Mouse (Mus musculus) monocyte, adult 5-6 weeks (primary cell): ENCODE measurements around the gene Slc35b2. TPM values are rescaled to one million over a fixed set of nuclear protein-coding genes. Genes with fewer than 3 reads are reported as not detected.

Experiments used
- ATAC-seq: fragments of 153-309, 156-312 bp; replicated peaks from 2 replicates; pipeline ENCODE4 v1.8.0; 2017; ENCODE audit warnings: mild to moderate bottlenecking; ENCODE audit not compliant: low TSS enrichment, insufficient number of reproducible peaks, severe bottlenecking, poor library complexity, low FRiP score
- total RNA-seq: library from RNA; stranded (forward); fragments of 200-1000, 200-491, 200-594 nt; gene quantifications from 3 replicates; pipeline ENCODE4 v1.2.3, GENCODE M21; 2017

Slc35b2 gene
- total RNA-seq, 1 experiment from 2014 or later, result 47.1 TPM

GRCm38 (mm10) chr17:45557998-45558862 is 5.4 kb upstream of the Slc35b2 start:
- ATAC-seq, result no peak

DNA sequence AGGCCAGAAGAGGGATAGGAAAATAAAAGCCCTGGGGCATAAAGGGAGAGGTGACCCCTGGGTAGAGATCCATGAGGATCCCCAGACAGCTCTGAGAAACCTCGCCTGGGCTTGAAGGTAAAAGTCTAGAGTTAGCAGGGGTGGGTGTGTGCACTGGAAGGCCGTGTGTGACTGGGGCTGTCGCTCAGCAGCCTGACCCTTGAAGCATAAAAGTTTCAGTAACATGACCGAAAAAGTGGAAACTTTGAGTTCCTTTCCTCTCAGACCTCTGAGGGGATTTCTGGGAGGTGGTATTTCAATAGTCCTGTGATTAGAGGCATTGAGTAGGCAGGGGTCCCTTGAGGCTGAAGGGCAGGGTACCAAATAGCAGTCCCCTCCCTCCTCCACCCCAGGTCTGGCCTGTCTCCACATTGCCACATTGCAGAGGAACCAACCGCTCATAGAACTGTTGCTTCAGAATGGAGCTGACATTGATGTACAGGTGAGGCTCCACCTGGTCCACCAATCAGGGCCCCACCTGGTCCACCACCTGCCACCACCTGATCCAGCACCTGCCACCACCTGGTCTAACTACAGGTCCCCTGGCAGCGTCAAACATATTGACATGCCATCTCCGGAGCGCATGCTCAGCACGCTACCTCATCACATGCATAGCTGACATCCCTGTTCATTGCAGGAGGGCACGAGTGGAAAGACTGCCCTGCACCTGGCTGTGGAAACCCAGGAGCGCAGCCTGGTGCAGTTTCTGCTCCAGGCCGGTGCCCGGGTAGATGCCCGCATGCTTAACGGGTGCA is 3.7 kb upstream of the Slc35b2 start:
- no peak for ATAC-seq

- ATAC-seq, result peak; percentile 28; the same call in 1 of the 2 replicates
Measured at GRCm38 (mm10) chr17:45563216-45563615, 458 bp upstream of the Slc35b2 start.

- no peak for ATAC-seq
Measured at GRCm38 (mm10) chr17:45564531-45565084, 934 bp downstream of the Slc35b2 start.

DNA sequence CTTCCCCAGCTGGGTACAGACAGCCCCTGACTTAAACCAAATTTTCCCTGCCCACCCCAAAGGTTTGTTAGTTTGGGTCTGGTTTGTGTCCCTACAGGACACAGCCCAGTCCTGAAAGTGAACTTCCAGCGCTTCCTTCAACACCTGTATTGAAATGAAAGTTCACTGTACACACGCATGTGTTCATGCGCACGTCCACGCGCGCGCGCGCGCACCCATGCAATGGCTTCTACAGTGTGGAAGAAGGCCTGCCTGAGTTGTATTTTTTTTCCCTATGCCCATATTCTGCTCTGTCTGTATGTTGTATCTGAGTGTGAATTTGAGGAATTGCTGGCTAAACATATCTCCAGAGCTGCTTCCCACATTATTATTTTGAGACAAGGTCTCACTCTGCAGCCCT is 1.4 kb downstream of the Slc35b2 start:
- ATAC-seq, result no peak

GRCm38 (mm10) chr17:45566031-45566359 is 2.3 kb downstream of the Slc35b2 start:
- no peak for ATAC-seq

DNA sequence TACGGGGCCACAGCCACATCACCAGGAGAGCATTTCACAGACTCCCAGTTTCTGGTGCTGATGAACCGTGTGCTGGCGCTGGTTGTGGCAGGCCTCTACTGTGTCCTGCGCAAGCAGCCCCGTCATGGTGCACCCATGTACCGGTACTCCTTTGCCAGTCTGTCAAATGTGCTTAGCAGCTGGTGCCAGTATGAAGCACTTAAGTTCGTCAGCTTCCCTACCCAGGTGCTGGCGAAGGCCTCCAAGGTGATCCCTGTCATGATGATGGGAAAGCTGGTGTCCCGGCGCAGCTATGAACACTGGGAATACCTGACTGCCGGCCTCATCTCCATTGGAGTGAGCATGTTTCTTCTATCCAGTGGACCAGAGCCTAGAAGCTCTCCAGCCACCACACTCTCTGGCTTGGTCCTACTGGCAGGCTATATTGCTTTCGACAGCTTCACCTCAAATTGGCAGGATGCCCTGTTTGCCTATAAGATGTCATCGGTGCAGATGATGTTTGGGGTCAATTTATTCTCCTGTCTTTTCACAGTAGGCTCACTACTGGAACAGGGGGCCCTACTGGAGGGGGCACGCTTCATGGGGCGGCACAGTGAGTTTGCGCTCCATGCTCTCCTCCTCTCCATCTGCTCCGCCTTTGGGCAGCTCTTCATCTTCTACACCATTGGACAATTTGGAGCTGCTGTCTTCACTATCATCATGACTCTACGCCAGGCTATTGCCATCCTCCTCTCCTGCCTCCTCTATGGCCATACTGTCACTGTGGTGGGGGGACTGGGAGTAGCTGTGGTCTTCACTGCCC is 2.9 kb downstream of the Slc35b2 start:
- ATAC-seq, result no peak

DNA sequence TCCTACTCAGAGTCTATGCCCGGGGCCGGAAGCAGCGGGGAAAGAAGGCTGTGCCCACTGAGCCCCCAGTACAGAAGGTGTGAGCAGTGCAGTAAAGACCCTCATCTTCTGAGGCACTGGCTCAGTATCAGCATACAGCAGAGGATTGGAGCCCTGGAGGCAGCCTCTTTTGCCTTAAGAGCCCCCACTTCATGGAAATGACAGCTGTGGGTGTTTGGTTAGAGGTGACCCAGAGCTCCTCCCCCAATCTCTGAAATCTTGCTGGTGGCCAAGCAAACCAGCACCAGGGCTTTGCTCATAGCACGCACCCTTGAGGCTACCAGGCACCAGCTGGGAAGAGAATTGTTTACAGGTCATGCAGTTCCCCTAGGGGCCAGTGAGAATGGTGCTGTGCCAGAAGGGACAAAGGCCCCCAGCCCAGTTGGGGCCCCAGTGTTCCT is 3.5 kb downstream of the Slc35b2 start:
- ATAC-seq, result no peak

DNA sequence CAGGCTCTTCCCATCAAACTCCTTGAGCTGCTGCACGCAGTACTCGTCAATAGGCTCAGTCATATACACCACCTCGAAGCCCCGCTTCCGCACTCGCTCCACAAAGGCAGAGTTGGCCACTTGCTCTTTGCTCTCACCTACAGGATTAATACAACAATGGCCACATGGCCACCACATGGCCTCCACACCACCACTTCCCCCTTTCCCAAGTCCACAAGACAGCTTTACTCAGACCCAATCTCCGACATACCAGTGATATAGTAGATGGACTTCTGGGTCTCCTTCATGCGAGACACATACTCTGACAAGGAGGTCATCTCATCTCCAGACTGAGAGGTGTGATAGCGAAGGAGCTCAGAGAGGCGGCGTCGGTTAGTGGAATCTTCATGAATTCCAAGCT is 5.3 kb downstream of the Slc35b2 start:
- no peak for ATAC-seq

DNA sequence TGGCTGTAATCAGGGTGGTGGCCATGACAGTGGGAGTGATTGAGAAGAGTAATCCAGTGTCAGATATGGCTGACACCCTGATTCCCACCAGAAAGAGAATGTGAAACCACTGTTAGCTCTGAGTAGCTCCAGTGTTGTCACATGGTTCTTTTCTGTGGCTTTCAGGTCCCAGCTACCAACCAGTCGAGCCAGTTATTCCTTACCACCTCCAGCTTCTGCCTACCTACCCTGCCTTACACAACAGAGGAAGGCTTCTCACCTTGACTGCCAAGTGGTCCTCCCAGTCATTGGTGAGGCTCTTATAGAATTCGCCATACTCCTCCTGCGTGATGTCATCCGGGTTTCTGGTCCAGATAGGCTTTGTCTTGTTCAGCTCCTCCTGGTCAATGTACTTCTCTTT is 6.3 kb downstream of the Slc35b2 start:
- ATAC-seq, result no peak

GRCm38 (mm10) chr17:45572103-45573086 is 8.7 kb downstream of the Slc35b2 start:
- 0 out of 2 replicates have a peak, but pooled peaks have one; percentile 4 for ATAC-seq

- peak; percentile 63 for ATAC-seq
Measured at GRCm38 (mm10) chr17:45573087-45573779, 9.6 kb downstream of the Slc35b2 start, which contains the start of gene Hsp90ab1. Hsp90ab1 (minus strand) TSS chr17:45573271.

GRCm38 (mm10) chr17:45573780-45574123 is 10.1 kb downstream of the Slc35b2 start:
- ATAC-seq, result peak; percentile 65

DNA sequence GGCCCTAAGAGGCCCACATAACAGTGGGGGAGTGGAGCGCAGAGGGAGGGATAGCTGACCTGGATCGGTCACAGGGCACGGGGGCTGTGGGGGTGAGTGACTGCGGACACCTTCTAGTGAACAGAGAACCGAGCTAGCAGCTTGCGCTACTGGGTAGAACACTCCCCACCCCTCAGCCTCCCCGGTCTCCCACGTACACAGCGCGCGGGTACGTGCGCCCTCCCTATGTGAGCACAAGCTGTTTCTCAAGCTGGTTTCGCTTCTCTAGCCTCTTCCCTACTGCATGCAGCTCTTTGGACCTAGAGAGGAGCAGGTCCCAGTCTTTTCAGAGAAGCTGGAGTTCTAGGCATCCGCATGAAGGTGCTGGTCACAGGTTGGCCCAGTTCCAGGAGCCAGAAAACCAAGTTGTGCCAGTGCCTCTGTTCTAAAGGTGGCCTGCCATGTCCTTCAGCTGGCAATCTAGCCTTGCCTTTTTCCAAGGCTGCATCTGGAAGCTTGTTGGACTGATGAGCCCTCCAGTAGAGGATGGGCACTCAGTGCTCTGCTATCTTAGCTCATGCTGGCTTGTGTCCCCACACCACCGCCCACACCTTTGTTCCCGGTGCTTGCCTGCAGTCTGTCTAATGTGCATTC is 10.6 kb downstream of the Slc35b2 start:
- ATAC-seq, result peak; percentile 55

DNA sequence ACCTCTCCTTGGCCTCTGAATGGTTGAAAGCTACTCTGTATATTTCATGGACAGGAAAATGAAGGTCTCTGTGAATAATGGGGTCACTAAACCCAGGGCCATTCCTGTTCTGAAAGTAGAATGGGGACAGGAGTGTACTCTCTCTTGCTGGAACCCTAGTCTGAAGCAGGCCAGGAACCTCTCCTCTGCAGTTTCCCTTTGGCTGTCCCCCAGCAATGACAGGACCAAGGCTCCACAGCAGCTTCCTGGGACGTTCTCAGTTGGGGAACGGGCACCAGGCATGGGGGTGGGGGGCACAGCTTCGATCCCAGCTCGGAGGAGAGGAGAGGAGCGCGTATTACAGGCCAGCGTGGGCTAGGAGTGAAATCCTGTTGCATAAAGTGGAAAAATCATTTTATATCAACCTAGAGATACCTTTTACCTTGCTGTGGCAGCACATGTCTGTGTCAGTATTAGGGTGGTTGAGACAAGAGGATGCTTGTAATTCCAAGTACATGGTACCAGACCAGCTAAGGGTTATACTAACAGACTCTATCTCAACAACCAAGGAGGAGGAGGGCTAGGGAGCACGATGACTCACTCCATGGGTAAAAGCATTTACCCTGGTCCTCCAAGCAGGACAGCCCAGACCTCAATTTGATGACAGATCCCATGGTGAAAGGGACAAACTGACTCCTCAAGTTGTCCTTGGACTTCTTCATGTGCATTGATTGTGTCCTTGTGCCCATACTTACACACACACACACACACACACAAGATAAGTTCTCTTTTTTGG is 11.6 kb downstream of the Slc35b2 start:
- no peak for ATAC-seq

GRCm38 (mm10) chr17:45578242-45578641 is 14.6 kb downstream of the Slc35b2 start:
- no peak for ATAC-seq
